Mouse (Mus musculus): Measurements from ENCODE around the gene Zfp367. TPM values are rescaled to one million over a fixed set of nuclear protein-coding genes. Genes with fewer than 3 reads are reported as not detected.

Zfp367 gene
- total RNA-seq (2021): 1 to 10 TPM; 7.7 to 9.5 TPM
- long read RNA-seq, transcript Zfp367-201 (5 exons, 3,532 nt): major isoform, 6 of 10 reads
- long read RNA-seq, partial matches to known transcripts: 0 of 10 reads
- long read RNA-seq, other reads (novel, unspliced or antisense): 3 of 10 reads

GRCm38 (mm10) chr13:64153083-64153682 lies at the start of gene Zfp367:
Gene Zfp367 (minus strand): TSS chr13:64153202.
- peak; percentile 95 to 97 for DNase-seq (ENCODE audit: low spot score in 2 of 2)

DNA sequence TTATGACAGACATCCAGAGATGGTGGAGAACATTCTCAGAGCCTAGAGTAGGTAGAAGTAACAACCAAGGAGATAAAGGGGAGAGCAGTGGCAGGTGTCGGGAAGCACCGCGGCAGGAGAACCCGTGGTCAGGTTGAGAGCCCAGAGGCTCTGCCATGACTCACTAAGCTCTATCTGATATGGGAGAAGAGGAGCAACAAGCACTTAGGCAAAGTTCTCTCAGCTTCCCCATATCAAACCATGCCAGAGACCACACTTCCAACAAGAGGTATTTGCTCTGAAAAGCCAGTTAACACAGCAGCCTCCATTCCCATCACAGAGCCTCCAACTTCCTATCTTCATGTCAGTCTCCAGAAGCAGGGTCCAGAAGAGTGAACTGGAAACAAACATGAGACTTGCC lies 47.9 kb upstream of the Zfp367 start:
- DNase-seq (ENCODE audit: low spot score in 2 of 2): no peak

DNA sequence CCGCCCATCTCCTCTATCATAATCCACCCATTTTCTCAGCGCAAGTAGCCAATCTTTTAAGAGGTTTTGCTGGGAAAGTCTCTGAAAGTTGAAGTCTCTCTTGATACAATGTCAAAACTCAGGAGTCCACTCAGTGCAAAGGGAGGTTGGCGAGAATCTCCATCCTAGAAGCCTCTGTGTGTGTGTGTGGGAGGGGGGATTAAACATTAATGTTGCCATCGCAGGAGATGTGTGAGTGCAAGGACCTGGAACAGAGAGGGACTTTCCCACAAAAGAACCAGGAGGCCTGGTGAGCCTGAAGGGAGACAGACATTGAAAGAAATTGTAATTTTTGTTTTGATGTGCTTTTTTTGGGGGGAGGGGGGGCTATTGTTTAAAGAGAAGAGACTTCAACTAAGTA lies 45.3 kb upstream of the Zfp367 start:
- DNase-seq (ENCODE audit: low spot score in 2 of 2): no peak

- DNase-seq (ENCODE audit: low spot score in 2 of 2): no peak
Observed at GRCm38 (mm10) chr13:64197899-64198298, 44.9 kb upstream of the Zfp367 start.

GRCm38 (mm10) chr13:64187065-64187464 lies 34.1 kb upstream of the Zfp367 start:
- DNase-seq (ENCODE audit: low spot score in 2 of 2): no peak

GRCm38 (mm10) chr13:64186516-64186915 lies 33.5 kb upstream of the Zfp367 start:
- DNase-seq (ENCODE audit: low spot score in 2 of 2): no peak

- no peak for DNase-seq (ENCODE audit: low spot score in 2 of 2)
Observed at GRCm38 (mm10) chr13:64185586-64185985, 32.6 kb upstream of the Zfp367 start.

DNA sequence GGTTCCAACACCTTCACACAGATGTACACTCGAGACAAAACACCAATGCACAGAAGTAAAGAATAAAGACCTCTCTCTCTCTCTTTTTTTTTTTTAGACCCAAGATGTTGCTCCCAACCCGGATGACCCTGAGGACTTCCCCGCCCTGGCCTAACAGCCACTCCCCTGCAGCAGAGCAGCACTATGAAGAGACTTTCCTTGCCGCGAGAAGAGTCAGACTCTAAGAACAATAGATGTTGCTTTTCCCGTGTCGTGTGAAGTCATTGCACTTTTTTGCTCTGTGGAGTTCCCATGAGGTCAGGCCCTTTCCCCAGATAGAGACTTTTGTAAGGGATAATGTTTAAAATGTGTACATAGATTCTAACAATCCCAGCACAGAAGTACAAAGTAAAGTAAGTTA lies 32.2 kb upstream of the Zfp367 start:
- DNase-seq (ENCODE audit: low spot score in 2 of 2): no peak

DNA sequence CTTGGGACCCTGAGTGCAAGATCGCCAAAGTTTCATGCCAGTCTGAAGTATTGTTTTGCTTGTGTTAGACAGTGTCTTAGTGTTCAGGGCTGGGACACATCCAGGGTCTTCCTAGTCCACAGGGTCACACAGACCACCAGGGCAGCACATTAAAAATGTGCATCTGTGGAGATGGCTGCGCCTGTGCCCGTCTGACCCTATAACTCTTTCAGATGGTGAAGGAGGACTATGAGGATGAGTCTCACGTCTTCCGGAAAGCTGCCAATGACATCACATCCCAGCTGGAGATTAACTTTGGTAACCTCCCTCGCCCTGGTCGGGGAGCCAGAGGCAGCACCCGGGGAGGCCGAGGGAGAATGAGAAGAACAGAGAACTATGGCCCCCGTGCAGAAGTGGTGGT lies 31.4 kb upstream of the Zfp367 start:
- no peak for DNase-seq (ENCODE audit: low spot score in 2 of 2)

GRCm38 (mm10) chr13:64183583-64183982 lies 30.6 kb upstream of the Zfp367 start:
- DNase-seq (ENCODE audit: low spot score in 2 of 2): no peak

DNA sequence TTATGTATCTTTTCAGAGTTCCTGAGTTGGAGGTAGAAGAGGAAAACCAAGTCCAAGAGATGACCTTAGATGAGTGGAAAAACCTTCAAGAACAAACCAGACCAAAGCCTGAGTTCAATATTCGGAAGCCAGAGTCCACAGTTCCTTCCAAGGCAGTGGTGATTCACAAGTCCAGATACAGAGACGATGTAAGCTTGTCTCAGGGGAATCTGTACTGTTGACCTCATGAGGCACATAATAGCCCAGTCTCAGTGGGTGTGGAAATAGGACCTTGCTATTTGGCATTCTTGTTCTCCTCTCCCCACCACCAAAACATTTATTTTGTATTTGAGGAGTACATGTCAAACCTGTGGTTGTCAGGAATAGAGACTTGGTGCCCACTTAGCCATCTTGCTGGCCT lies 29.1 kb upstream of the Zfp367 start:
- no peak for DNase-seq (ENCODE audit: low spot score in 2 of 2)

GRCm38 (mm10) chr13:64180888-64181287 lies 27.9 kb upstream of the Zfp367 start:
- DNase-seq (ENCODE audit: low spot score in 2 of 2): peak; percentile 62

DNA sequence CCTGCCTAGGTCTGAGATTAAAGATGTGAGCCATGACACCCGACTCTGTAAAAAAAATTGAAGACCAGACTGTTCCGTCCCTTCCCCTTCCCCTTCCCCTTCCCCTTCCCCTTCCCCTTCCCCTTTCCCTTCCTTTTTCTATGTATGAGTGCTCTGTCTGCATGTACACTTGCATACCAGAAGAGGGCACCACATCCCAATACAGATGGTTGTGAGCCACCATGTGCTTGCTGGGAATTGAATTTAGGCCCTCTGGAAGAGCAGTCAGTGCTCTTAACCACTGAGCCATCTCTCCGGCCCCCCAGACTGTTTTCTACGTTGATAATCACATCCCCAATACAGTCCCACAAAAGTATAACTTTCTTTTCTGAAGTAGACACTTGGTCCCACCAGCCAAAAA lies 27.3 kb upstream of the Zfp367 start:
- no peak for DNase-seq (ENCODE audit: low spot score in 2 of 2)

GRCm38 (mm10) chr13:64178746-64179652 lies 26.0 kb upstream of the Zfp367 start:
- no peak for DNase-seq (ENCODE audit: low spot score in 2 of 2)

- no peak for DNase-seq (ENCODE audit: low spot score in 2 of 2)
Observed at GRCm38 (mm10) chr13:64178000-64178399, 25.0 kb upstream of the Zfp367 start.

DNA sequence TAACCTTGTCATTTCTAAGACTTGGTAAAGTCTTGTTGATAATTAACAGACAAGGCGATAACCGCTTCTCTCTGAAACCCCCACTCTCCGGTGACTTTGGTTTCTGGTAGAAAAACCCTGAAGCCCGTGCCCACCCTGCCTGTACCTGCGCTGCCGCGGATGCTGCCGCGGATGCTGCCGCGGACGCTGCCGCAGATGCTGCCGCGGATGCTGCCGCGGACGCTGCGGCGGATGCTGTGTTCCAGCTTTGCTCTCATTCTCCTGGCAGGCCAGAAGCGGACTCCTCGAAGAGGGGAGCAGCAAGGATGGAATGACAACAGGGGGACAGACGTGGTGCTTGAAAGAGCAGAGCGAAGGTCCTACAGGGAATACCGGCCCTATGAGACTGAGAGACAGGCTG lies 16.7 kb upstream of the Zfp367 start:
- DNase-seq (ENCODE audit: low spot score in 2 of 2): no peak

DNA sequence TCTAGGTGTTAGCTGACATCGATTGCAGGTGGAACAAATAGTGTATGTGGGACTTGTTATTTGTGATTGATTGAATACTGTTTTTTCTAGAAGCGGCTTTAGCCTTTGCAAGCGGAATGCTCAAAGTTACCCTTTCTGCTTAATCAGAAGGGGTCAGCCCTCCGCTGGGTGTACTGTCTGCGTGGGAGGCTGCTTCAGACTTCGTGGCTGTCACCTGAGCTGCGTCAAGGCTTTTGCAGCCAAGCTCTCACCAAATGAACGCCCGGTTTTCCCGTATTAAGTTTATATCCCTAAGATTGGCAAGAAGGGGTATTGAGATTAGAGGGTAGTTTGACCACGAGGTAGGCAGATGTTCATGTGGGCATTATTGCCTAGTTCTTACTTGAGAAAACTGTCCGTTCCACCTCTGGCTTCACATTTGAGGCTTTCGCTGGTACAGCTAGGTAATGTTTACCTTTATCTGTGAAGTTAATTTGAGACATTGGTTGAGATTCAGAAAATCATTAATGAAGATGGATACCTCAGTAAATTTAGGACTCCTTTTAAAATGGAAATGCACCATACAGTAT lies 10.2 kb upstream of the Zfp367 start:
- no peak for DNase-seq (ENCODE audit: low spot score in 2 of 2)

GRCm38 (mm10) chr13:64162626-64163025 lies 9.6 kb upstream of the Zfp367 start:
- peak; percentile 32 to 34 for DNase-seq (ENCODE audit: low spot score in 2 of 2)

DNA sequence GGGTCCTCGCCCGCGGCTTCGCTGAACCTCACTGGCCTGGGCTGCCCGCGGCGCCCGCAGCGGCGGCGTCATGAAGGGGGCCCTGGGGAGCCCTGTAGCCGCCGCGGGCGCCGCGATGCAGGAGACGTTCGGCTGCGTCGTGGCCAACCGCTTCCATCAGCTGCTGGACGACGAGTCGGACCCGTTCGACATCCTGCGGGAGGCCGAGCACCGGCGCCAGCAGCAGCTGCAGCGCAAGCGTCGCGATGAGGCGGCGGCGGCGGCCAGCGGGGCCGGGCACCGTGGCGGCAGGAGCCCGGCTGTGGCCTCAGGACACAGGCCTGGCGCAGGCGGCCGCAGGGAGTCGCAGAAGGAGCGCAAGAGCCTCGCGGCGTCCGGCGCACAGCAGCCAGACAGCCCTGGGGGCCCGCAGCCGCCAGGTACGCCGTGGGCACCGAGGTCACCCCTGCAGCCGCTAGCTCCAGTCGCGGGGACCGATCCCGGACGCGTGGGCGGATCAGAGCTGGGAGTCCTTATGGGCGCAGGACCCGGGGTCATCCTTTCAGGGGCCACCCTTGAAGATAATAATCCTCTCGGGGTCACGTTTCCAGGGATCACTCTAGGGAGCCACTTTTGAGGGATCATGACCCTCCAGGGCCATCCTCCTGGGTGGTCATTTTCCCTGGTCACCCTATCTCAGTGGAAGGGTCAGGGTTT lies 9.1 kb upstream of the Zfp367 start:
- no peak for DNase-seq (ENCODE audit: low spot score in 2 of 2)

DNA sequence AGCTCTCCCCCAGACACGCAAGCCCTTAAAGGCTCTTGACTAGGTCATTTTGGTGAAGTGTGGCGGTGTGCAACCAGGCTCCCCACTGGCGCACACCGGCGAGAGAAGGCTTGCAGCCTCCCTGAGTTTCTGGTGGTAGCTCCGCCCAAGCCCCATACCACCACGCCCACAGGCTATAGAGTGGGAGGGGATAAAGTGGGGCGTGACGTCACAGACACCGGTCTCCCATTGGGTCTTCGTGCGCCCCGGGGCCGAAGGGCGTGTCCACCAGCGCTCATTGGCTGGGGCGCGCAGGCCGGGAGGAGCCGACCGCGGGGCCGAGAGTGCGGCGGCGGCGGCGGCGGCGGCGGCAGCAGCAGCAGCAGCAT lies 8.5 kb upstream of the Zfp367 start, which contains the start of gene Habp4:
Gene Habp4, plus strand, starts transcription at position 277 of the 368 bp plus-strand sequence.
- DNase-seq (ENCODE audit: low spot score in 2 of 2): peak; percentile 97 to 98

GRCm38 (mm10) chr13:64156966-64157365 lies 4.0 kb upstream of the Zfp367 start:
- no peak for DNase-seq (ENCODE audit: low spot score in 2 of 2)
